Comparison of ENCODE assay signal across 9 mouse cellular contexts in genomic region chr6:89351441-89352137, GRCm38 (mm10). TPM values are rescaled to one million over a fixed set of nuclear protein-coding genes. Genes with fewer than 3 reads are reported as not detected.
DNase-seq lines count a peak whose midpoint lies in the region; ATAC-seq and TF ChIP-seq lines count a peak whose summit lies in the region.
"Had no signal": no experiment of that assay in that cellular context is flagged by ENCODE, and none has a peak within 500 bp of the region (broad histone marks: within the 10 kb centered on the region; RNA-seq: fewer than 3 reads in every experiment).

No protein-coding gene starts in this region.

- H3K27me3 ChIP-seq in heart, adult 2 months (ENCODE audit: control insufficient read depth, insufficient read depth, low read length), result no peaks in the 10 kb centered on the region
- H3K27me3 ChIP-seq in intestine, postnatal 0 days (replicated peaks; ENCODE audit: control insufficient read depth, insufficient read depth, low read length), result no peaks in the 10 kb centered on the region
- no peaks in the 10 kb centered on the region for H3K27me3 ChIP-seq in stomach, postnatal 0 days (ENCODE audit: control insufficient read depth, insufficient read depth, low read length)

- peak overlapping the region; percentile 57 for H3K27ac ChIP-seq in heart, adult 2 months
- H3K27ac ChIP-seq in intestine, postnatal 0 days (ENCODE audit: low read depth, low read length), result peak overlapping the region; percentile 41
- peak overlapping the region; percentile 81 for H3K27ac ChIP-seq in stomach, postnatal 0 days (replicated peaks)

- intact Hi-C loops in heart, adult 2 months (cut with DNase I), result no loop called here

- 0 out of 2 replicates have a peak, but pooled peaks have one; percentile 20 for ATAC-seq in intestine, postnatal 0 days
- peak; percentile 60; the same call in 1 of the 2 replicates for ATAC-seq in stomach, postnatal 0 days (ENCODE audit: low FRiP score, low TSS enrichment)

- H3K79me2 ChIP-seq in heart, adult 2 months (replicated peaks; ENCODE audit: control insufficient read depth, insufficient read depth, low read length), result peaks cover 3% of the 10 kb centered on the region; the same call in 1 of the 2 replicates

- peak; percentile 54 for DNase-seq in layer of hippocampus, adult 11-12 months (ENCODE audit: low spot score)
- no peak for DNase-seq in layer of hippocampus, adult 8-10 months (ENCODE audit: low spot score in 2 of 2)
- peak; percentile 47 for DNase-seq in brain, embryonic 18.5 days (ENCODE audit: low read depth, low spot score)
- DNase-seq in heart, adult 2 months, result peak; percentile 73 to 78
- DNase-seq in lung, postnatal 36 days, result peak; percentile 63
- DNase-seq in stomach, postnatal 0 days (ENCODE audit: low spot score), result peak; percentile 45
- no peak for DNase-seq in thymus, postnatal 36 days

- WGBS in heart, adult 2 months, result 26% methylated on average over 5 of the region's 5 CpGs
- 50% methylated on average over 5 of the region's 5 CpGs for WGBS in intestine, postnatal 0 days
- 21% methylated on average over 5 of the region's 5 CpGs for WGBS in stomach, postnatal 0 days

- H3K4me2 ChIP-seq in intestine, postnatal 0 days (replicated peaks; ENCODE audit: low read depth), result no peak overlapping the region
- H3K4me2 ChIP-seq in stomach, postnatal 0 days (replicated peaks; ENCODE audit: low read depth), result no peak overlapping the region

- H3K9ac ChIP-seq in heart, adult 2 months (ENCODE audit: low read depth, low read length), result peak overlapping the region; percentile 32; the same call in 1 of the 2 replicates
- H3K9ac ChIP-seq in intestine, postnatal 0 days (ENCODE audit: low read depth, low read length), result no peak overlapping the region
- H3K9ac ChIP-seq in stomach, postnatal 0 days (ENCODE audit: low read length), result 0 out of 2 replicates have a peak overlapping the region, but pooled peaks have one; percentile 18

- TF ChIP-seq EP300 in heart, adult 2 months (IDR thresholded peaks at IDR 0.05; ENCODE audit: insufficient read depth, low read depth, low read length), result no peak
- TF ChIP-seq EP300 in stomach, postnatal 0 days (optimal IDR thresholded peaks at IDR 0.05), result peak; percentile 17

- peaks cover 6% of the 10 kb centered on the region for H3K36me3 ChIP-seq in heart, adult 2 months (ENCODE audit: control insufficient read depth, insufficient read depth, low read length)
- peaks cover 38% of the 10 kb centered on the region for H3K36me3 ChIP-seq in intestine, postnatal 0 days (ENCODE audit: control insufficient read depth, insufficient read depth)
- H3K36me3 ChIP-seq in stomach, postnatal 0 days (ENCODE audit: control insufficient read depth, insufficient read depth, low read length), result peaks cover 7% of the 10 kb centered on the region; the same call in 1 of the 2 replicates

- H3K4me3 ChIP-seq in heart, adult 2 months, result no peak overlapping the region
- no peak overlapping the region for H3K4me3 ChIP-seq in intestine, postnatal 0 days (ENCODE audit: low read depth, low read length)
- H3K4me3 ChIP-seq in stomach, postnatal 0 days (ENCODE audit: low read depth, low read length), result no peak overlapping the region

- peaks cover 34% of the 10 kb centered on the region for H3K4me1 ChIP-seq in heart, adult 2 months (ENCODE audit: control insufficient read depth, insufficient read depth, low read length)
- 0 out of 2 replicates have a peak, but pooled peaks cover 3% of the 10 kb centered on the region for H3K4me1 ChIP-seq in intestine, postnatal 0 days (replicated peaks; ENCODE audit: control insufficient read depth, insufficient read depth, low read length)
- H3K4me1 ChIP-seq in stomach, postnatal 0 days (replicated peaks; ENCODE audit: control insufficient read depth, insufficient read depth), result peaks cover 13% of the 10 kb centered on the region

- TF ChIP-seq POLR2A in heart, adult 2 months (IDR thresholded peaks at IDR 0.05; ENCODE audit: insufficient read depth, low read depth, low read length), result no peak

- H3K9me3 ChIP-seq in intestine, postnatal 0 days (ENCODE audit: control insufficient read depth), result no peaks in the 10 kb centered on the region
- no peaks in the 10 kb centered on the region for H3K9me3 ChIP-seq in stomach, postnatal 0 days (ENCODE audit: control insufficient read depth, low read length)
- H3K9me3 ChIP-seq: G1E had no signal

- peak; percentile 59 for TF ChIP-seq CTCF in heart, adult 2 months (IDR thresholded peaks at IDR 0.05)
- peak; percentile 59 for TF ChIP-seq CTCF in intestine, postnatal 0 days (IDR thresholded peaks at IDR 0.05; ENCODE audit: low read depth)
- peak; percentile 71 for TF ChIP-seq CTCF in stomach, postnatal 0 days (IDR thresholded peaks at IDR 0.05; ENCODE audit: low read depth)

RNA-seq across cellular contexts. Expression of gene Plxna1, which starts 10.8 kb away (rescaled TPM):
- 100 to 1,000 TPM in 2 of 4 experiments, 10 to 100 TPM in 2; 88.9 to 130 (median 110) TPM for total RNA-seq in layer of hippocampus, adult 8-10 months (2022)
- total RNA-seq in heart, adult 2 months (2021), result 10 to 100 TPM; 17.3 to 21.9 TPM
- 19.9 and 29.3 TPM in 2 replicates for polyA plus RNA-seq in heart, adult 2 months (2012; rRNA removed)
- polyA plus RNA-seq in intestine, postnatal 0 days (2015; fragmentation: Nextera tagmentation; extraction: Ambion mirVana), result 8.7 and 9.2 TPM in 2 replicates
- polyA plus RNA-seq in stomach, postnatal 0 days (2015; fragmentation: Nextera tagmentation; extraction: Ambion mirVana), result 10.3 and 11.5 TPM in 2 replicates

Comparison
In these comparisons a context has a peak if more than half of its experiments do, and no peak if none do; other contexts are left out.
1. DNase-seq: peak in layer of hippocampus, adult 11-12 months (single experiment), brain, embryonic 18.5 days (single experiment), heart, adult 2 months (2 of 2), lung, postnatal 36 days (single experiment) and stomach, postnatal 0 days (single experiment); none in layer of hippocampus, adult 8-10 months (0 of 2) and thymus, postnatal 36 days (0 of 2).
2. Peak in every context shown above with its lines, with median percentiles within 50 percentile points of each other: H3K27ac ChIP-seq and CTCF ChIP-seq.